Mouse (Mus musculus) monocyte, adult 2 months (primary cell): ENCODE results near the gene AI837181.

Source experiments
- DNase-seq, 2 experiments: peaks; one replicate each; pipeline ENCODE4 v3.0.0; 2022; ENCODE audit warnings: low spot score in 2 of 2, low read depth in 1 of 2

Gene AI837181

GRCm38 (mm10) chr19:5413840-5414239, 11.1 kb upstream of the AI837181 start:
- DNase-seq: no peak

GRCm38 (mm10) chr19:5414534-5414957, 10.4 kb upstream of the AI837181 start:
- no peak for DNase-seq

- no peak for DNase-seq
Measured at GRCm38 (mm10) chr19:5418750-5419466, 6.0 kb upstream of the AI837181 start.

- no peak for DNase-seq
Measured at GRCm38 (mm10) chr19:5419630-5420029, 5.3 kb upstream of the AI837181 start.

- DNase-seq: no peak
Measured at GRCm38 (mm10) chr19:5420579-5420978, 4.4 kb upstream of the AI837181 start.

GRCm38 (mm10) chr19:5421784-5422183, 3.2 kb upstream of the AI837181 start:
- DNase-seq: no peak

GRCm38 (mm10) chr19:5422267-5422666, 2.7 kb upstream of the AI837181 start:
- DNase-seq: no peak

GRCm38 (mm10) chr19:5422895-5423443, 2.0 kb upstream of the AI837181 start:
- DNase-seq: no peak

GRCm38 (mm10) chr19:5423561-5423960, 1.4 kb upstream of the AI837181 start:
- no peak for DNase-seq

- no peak for DNase-seq
Measured at GRCm38 (mm10) chr19:5424092-5424781, 707 bp upstream of the AI837181 start.

GRCm38 (mm10) chr19:5425906-5426565, 1.1 kb downstream of the AI837181 start:
- DNase-seq: no peak

GRCm38 (mm10) chr19:5426640-5427290, 1.8 kb downstream of the AI837181 start:
- DNase-seq: no peak

- DNase-seq: no peak
Measured at GRCm38 (mm10) chr19:5428083-5428482, 3.1 kb downstream of the AI837181 start.

GRCm38 (mm10) chr19:5429219-5429618, 4.3 kb downstream of the AI837181 start:
- no peak for DNase-seq

- no peak for DNase-seq
Measured at GRCm38 (mm10) chr19:5429806-5430205, 4.9 kb downstream of the AI837181 start.

- no peak for DNase-seq
Measured at GRCm38 (mm10) chr19:5430408-5430807, 5.5 kb downstream of the AI837181 start.

- DNase-seq: no peak
Measured at GRCm38 (mm10) chr19:5431911-5432464, 7.0 kb downstream of the AI837181 start.

GRCm38 (mm10) chr19:5432992-5433852, 8.3 kb downstream of the AI837181 start:
- DNase-seq: no peak

- no peak for DNase-seq
Measured at GRCm38 (mm10) chr19:5433951-5434350, 9.0 kb downstream of the AI837181 start.

- no peak for DNase-seq
Measured at GRCm38 (mm10) chr19:5444371-5444908, 19.5 kb downstream of the AI837181 start.
